ENCODE assay signal across 22 mouse cellular contexts in genomic region chr10:119111409-119111808, GRCm38 (mm10).
A peak's percentile ranks its signal among the peaks of the same experiment; 100 is the strongest.
DNase-seq lines count a peak whose midpoint lies in the region; ATAC-seq and TF ChIP-seq lines count a peak whose summit lies in the region.
"Had no signal": no experiment of that assay in that cellular context is flagged by ENCODE, and none has a peak within 500 bp of the region (broad histone marks: within the 10 kb centered on the region; RNA-seq: fewer than 3 reads in every experiment).

No protein-coding gene starts in this region.

- 0 out of 2 replicates have a peak overlapping the region, but pooled peaks have one; percentile 39 for H3K27ac ChIP-seq in liver, embryonic 13.5 days
- no peak overlapping the region for H3K27ac ChIP-seq in liver, embryonic 11.5 days (ENCODE audit: low read depth, low read length)
- H3K27ac ChIP-seq in ES-E14 (ENCODE audit: insufficient read depth, low read depth, low read length, poor library complexity, severe bottlenecking) = no peak overlapping the region
- 0 out of 2 replicates have a peak overlapping the region, but pooled peaks have one; percentile 36 for H3K27ac ChIP-seq in midbrain, embryonic 16.5 days (ENCODE audit: low read length)
- H3K27ac ChIP-seq: forebrain, embryonic 13.5 days; limb, embryonic 10.5 days; limb, embryonic 15.5 days; macrophage; neural tube, embryonic 12.5 days had no signal

- no peaks in the 10 kb centered on the region for H3K27me3 ChIP-seq in liver, embryonic 13.5 days
- H3K27me3 ChIP-seq in liver, embryonic 11.5 days (replicated peaks; ENCODE audit: control insufficient read depth, insufficient read depth, low read length) = no peaks in the 10 kb centered on the region
- H3K27me3 ChIP-seq in midbrain, embryonic 16.5 days (ENCODE audit: control insufficient read depth, insufficient read depth, low read depth, low read length) = no peaks in the 10 kb centered on the region
- H3K27me3 ChIP-seq: CH12.LX; forebrain, embryonic 13.5 days; limb, embryonic 15.5 days; neural tube, embryonic 12.5 days; Patski had no signal

- no peak overlapping the region for H3K9ac ChIP-seq in liver, embryonic 13.5 days
- H3K9ac ChIP-seq in liver, embryonic 11.5 days (ENCODE audit: low read depth, low read length) = no peak overlapping the region
- no peak overlapping the region for H3K9ac ChIP-seq in ES-E14 (ENCODE audit: insufficient read depth, low read depth, low read length, poor library complexity, severe bottlenecking)
- no peak overlapping the region for H3K9ac ChIP-seq in midbrain, embryonic 16.5 days (ENCODE audit: low read depth, low read length)
- H3K9ac ChIP-seq: forebrain, embryonic 13.5 days; limb, embryonic 15.5 days; neural tube, embryonic 12.5 days had no signal

- no peak for TF ChIP-seq CTCF in lung, adult 2 months (IDR thresholded peaks at IDR 0.05; ENCODE audit: insufficient read depth, low read length)

- H3K4me3 ChIP-seq in liver, embryonic 13.5 days (replicated peaks) = no peak overlapping the region
- no peak overlapping the region for H3K4me3 ChIP-seq in liver, embryonic 11.5 days (ENCODE audit: low read depth, low read length)
- H3K4me3 ChIP-seq in ES-E14 (ENCODE audit: insufficient read depth in 1 of 2, low read depth in 1 of 2, low read length in 2 of 2, poor library complexity in 1 of 2, severe bottlenecking in 1 of 2) = no peak overlapping the region
- H3K4me3 ChIP-seq in midbrain, embryonic 16.5 days (ENCODE audit: low read depth, low read length) = no peak overlapping the region
- H3K4me3 ChIP-seq in lung, adult 2 months (replicated peaks; ENCODE audit: extremely low read depth, low read depth, low read length) = no peak overlapping the region
- H3K4me3 ChIP-seq: forebrain, embryonic 13.5 days; limb, embryonic 10.5 days; limb, embryonic 15.5 days; neural tube, embryonic 12.5 days had no signal

- no peak overlapping the region for H3K4me2 ChIP-seq in liver, embryonic 13.5 days
- H3K4me2 ChIP-seq in liver, embryonic 11.5 days = no peak overlapping the region
- no peak overlapping the region for H3K4me2 ChIP-seq in midbrain, embryonic 16.5 days (ENCODE audit: low read length)
- H3K4me2 ChIP-seq: forebrain, embryonic 13.5 days; limb, embryonic 15.5 days; neural tube, embryonic 12.5 days had no signal

- no peak for DNase-seq in liver, embryonic 13.5 days
- no peak for DNase-seq in liver, embryonic 11.5 days (ENCODE audit: low spot score)
- peak; percentile 9 for DNase-seq in 3T3-L1 (ENCODE audit: low read depth, low spot score)
- no peak for DNase-seq in ES-E14 (ENCODE audit: low read depth, low spot score)
- no peak for DNase-seq in lung, adult 2 months
- DNase-seq: adrenal gland, postnatal 10 days; cerebellum, adult 11 months; cerebellum, adult 9-10 months; cerebellum, postnatal 36 days; kidney, adult 2 months; layer of hippocampus, postnatal 36 days had no signal

- 74% methylated on average over 3 of the region's 3 CpGs for WGBS in liver, embryonic 13.5 days (ENCODE audit: insufficient replicate concordance)
- WGBS in liver, embryonic 11.5 days = 78% methylated on average over 3 of the region's 3 CpGs
- 70% methylated on average over 3 of the region's 3 CpGs for WGBS in midbrain, embryonic 16.5 days
- WGBS in lung, adult 2 months = 71% methylated on average over 3 of the region's 3 CpGs

- ATAC-seq in liver, embryonic 13.5 days (ENCODE audit: low read depth) = no peak
- ATAC-seq in liver, embryonic 11.5 days (replicated peaks; ENCODE audit: low FRiP score) = no peak
- no peak for ATAC-seq in midbrain, embryonic 16.5 days
- ATAC-seq: forebrain, embryonic 13.5 days; hindbrain, embryonic 16.5 days; lung, postnatal 0 days; Patski had no signal

- H3K36me3 ChIP-seq in liver, embryonic 13.5 days = no peaks in the 10 kb centered on the region
- no peaks in the 10 kb centered on the region for H3K36me3 ChIP-seq in liver, embryonic 11.5 days (ENCODE audit: control insufficient read depth, insufficient read depth, low read length)
- H3K36me3 ChIP-seq in ES-E14 (ENCODE audit: control insufficient read depth, insufficient read depth, low read length, poor library complexity, severe bottlenecking) = no peaks in the 10 kb centered on the region
- H3K36me3 ChIP-seq in midbrain, embryonic 16.5 days (ENCODE audit: control insufficient read depth, insufficient read depth, low read length) = no peaks in the 10 kb centered on the region
- H3K36me3 ChIP-seq: G1E; limb, embryonic 10.5 days; limb, embryonic 15.5 days; neural tube, embryonic 12.5 days had no signal

- peaks cover 40% of the 10 kb centered on the region for H3K4me1 ChIP-seq in liver, embryonic 13.5 days (replicated peaks)
- H3K4me1 ChIP-seq in liver, embryonic 11.5 days (replicated peaks; ENCODE audit: control insufficient read depth, insufficient read depth, low read length) = peaks cover 19% of the 10 kb centered on the region
- H3K4me1 ChIP-seq in ES-E14 (ENCODE audit: control insufficient read depth in 2 of 2, insufficient read depth in 2 of 2, low read length in 2 of 2, poor library complexity in 1 of 2) = peaks cover 3 to 12% of the 10 kb centered on the region in 2 experiments; a peak in 2 of 4 replicates
- H3K4me1 ChIP-seq in midbrain, embryonic 16.5 days (ENCODE audit: control insufficient read depth, insufficient read depth, low read length) = peaks cover 7% of the 10 kb centered on the region
- H3K4me1 ChIP-seq in lung, adult 2 months (ENCODE audit: control insufficient read depth, insufficient read depth, low read length) = no peaks in the 10 kb centered on the region; the same call in 1 of the 2 replicates

- no peak for TF ChIP-seq POLR2A in lung, adult 2 months (IDR thresholded peaks at IDR 0.05; ENCODE audit: borderline replicate concordance, extremely low read depth, low read depth, low read length)

- H3K9me3 ChIP-seq in liver, embryonic 13.5 days (replicated peaks) = no peaks in the 10 kb centered on the region
- no peaks in the 10 kb centered on the region for H3K9me3 ChIP-seq in liver, embryonic 11.5 days (ENCODE audit: control insufficient read depth, low read length)
- no peaks in the 10 kb centered on the region for H3K9me3 ChIP-seq in ES-E14 (ENCODE audit: control insufficient read depth, insufficient read depth, low read depth, low read length)
- H3K9me3 ChIP-seq in midbrain, embryonic 16.5 days (replicated peaks; ENCODE audit: control insufficient read depth, low read length, poor library complexity, severe bottlenecking) = no peaks in the 10 kb centered on the region
- H3K9me3 ChIP-seq: forebrain, embryonic 13.5 days; G1E; limb, embryonic 10.5 days; limb, embryonic 15.5 days; neural tube, embryonic 12.5 days had no signal

- in situ Hi-C loops in ES-E14 (cut with MboI; ENCODE audit: low sequenced_read_pairs in 2 of 2, unreplicated experiment in 2 of 2) = no loop called here

TF ChIP-seq in ES-E14, 5 proteins besides CTCF, POLR2A, EP300 and RAD21:
- TF ChIP-seq MAFK (IDR thresholded peaks at IDR 0.05; ENCODE audit: insufficient read depth, low read depth, low read length) = no peak
- TF ChIP-seq CHD2 (IDR thresholded peaks at IDR 0.05; ENCODE audit: low read depth, low read length) = no peak
- no peak for TF ChIP-seq HCFC1 (IDR thresholded peaks at IDR 0.05; ENCODE audit: borderline replicate concordance, insufficient read depth, low read length)
- TF ChIP-seq ZNF384 (IDR thresholded peaks at IDR 0.05; ENCODE audit: low read depth, low read length) = 0 out of 2 replicates have a peak, but pooled peaks have one; percentile 8

Comparison
In these comparisons a context has a peak if more than half of its experiments do, and no peak if none do; other contexts are left out.
1. H3K27ac ChIP-seq: peak in liver, embryonic 13.5 days (single experiment) and midbrain, embryonic 16.5 days (single experiment); none in liver, embryonic 11.5 days (single experiment) and ES-E14 (single experiment).